Mouse (Mus musculus): ENCODE data around the gene Cdnf. TPM values are rescaled to one million over a fixed set of nuclear protein-coding genes. Genes with fewer than 3 reads are reported as not detected.

Cdnf gene
- total RNA-seq, 2 experiments from 2014 or later = 0.47 to 0.53 TPM

Other genes starting within 250 kb of the Cdnf start
- gene Nmt2, start 228.8 kb upstream of the Cdnf start, total RNA-seq (2021) = 100 to 1,000 TPM in 1 of 2 experiments, 10 to 100 TPM in 1; 99.5 to 103 TPM
- gene Rpp38, start 180.4 kb upstream of the Cdnf start, total RNA-seq (2021) = 10 to 100 TPM in 1 of 2 experiments, 1 to 10 TPM in 1; 7.7 to 10.4 TPM
- gene Acbd7, start 176.9 kb upstream of the Cdnf start, total RNA-seq (2021) = 1 to 10 TPM in 1 of 2 experiments, under 1 TPM in 1; 0.96 to 1.3 TPM
- gene Olah, start 115.8 kb upstream of the Cdnf start, total RNA-seq (2021) = not detected
- 1 to 10 TPM; 1.6 to 2.0 TPM for gene Meig1, start 90.4 kb upstream of the Cdnf start, total RNA-seq (2021)
- 10 to 100 TPM; 10.7 to 11.9 TPM for gene Dclre1c, start 88.9 kb upstream of the Cdnf start, total RNA-seq (2021)
- 1 to 10 TPM; 3.5 to 4.0 TPM for gene Suv39h2, start 38.0 kb upstream of the Cdnf start, total RNA-seq (2021)
- gene Gm45902, start 240 bp upstream of the Cdnf start, total RNA-seq (2021) = 1 to 10 TPM; 4.2 to 4.4 TPM
- gene Hspa14, start 216 bp upstream of the Cdnf start, total RNA-seq (2021) = 10 to 100 TPM; 43.9 to 44.6 TPM
- gene Fam107b, start 57.5 kb downstream of the Cdnf start, total RNA-seq (2021) = 1 to 10 TPM; 7.7 to 9.3 TPM

Measured in left cerebral cortex, adult 18-20 months (tissue).